Mouse (Mus musculus) olfactory bulb, adult 2 months (tissue): ENCODE data around the gene Aaed1.

Experiments used
- CTCF ChIP-seq: fragments of 200-500 bp; IDR thresholded peaks from 2 replicates; pipeline ENCODE4 v1.5.1; 2012; ENCODE audit warnings: low read depth, mild to moderate bottlenecking, low read length, moderate library complexity; ENCODE audit not compliant: insufficient read depth
- POLR2A ChIP-seq: fragments of 200-500 bp; IDR thresholded peaks from 2 replicates; pipeline ENCODE4 v1.6.1; 2012; ENCODE audit warnings: mild to moderate bottlenecking, low read depth, low read length, moderate library complexity; ENCODE audit not compliant: insufficient read depth

DNA sequence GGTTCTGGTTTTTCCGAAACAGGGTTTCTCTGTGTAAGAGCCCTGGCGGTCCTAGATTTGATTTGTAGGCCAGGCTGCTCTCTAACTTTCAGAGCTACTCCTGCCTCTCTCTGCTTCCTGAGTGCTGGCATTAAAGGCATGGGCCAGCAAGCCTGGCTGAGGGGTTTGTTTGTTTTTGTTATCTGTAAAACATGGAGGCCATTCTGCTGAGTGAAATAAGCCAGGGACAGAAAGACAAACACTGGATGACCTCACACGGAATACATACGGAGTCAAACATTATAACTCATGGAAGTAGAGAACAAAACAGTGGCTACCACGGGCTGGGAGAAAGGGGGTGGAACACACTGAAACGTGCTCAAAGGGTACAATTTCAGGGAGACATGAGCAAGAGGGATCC lies 1.9 kb downstream of the Aaed1 start:
- TF ChIP-seq CTCF (no peak), POLR2A (no peak)
